Comparison of ENCODE assay signal across 8 mouse cellular contexts in the genomic region with DNA sequence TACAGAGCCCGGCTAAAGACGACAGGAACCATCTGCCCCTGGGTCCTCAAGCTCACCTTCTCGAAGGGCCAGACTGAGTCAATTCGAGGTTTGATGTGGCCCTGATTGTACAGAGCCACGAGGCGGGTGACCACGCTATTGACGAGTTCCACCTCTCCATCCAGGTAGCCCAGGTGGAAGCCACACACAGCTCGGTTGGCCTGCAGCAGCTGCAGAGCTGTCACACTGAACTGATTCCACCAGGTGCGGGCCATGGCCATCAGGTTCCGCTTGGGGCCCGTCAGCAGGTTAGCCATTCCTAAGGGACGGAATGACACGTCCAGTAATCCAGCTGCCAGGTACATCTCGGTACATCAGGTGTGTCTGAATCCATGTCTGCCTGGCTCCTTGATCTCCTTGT.
"Had no signal": no experiment of that assay in that cellular context is flagged by ENCODE, and none has a peak within 500 bp of the region (broad histone marks: within the 10 kb centered on the region; RNA-seq: fewer than 3 reads in every experiment).

No protein-coding gene starts in this region.

- H3K9ac ChIP-seq: limb, embryonic 12.5 days; liver, embryonic 13.5 days; liver, postnatal 0 days had no signal

- H3K27me3 ChIP-seq: limb, embryonic 12.5 days had no signal

- DNase-seq: kidney, adult 8-10 months; liver; liver, embryonic 13.5 days; liver, postnatal 0 days; right cerebral cortex, postnatal 25 days; thymus, postnatal 4 days had no signal

- H3K27ac ChIP-seq: left cerebral cortex, adult 2 months; limb, embryonic 12.5 days; liver, embryonic 13.5 days had no signal

- H3K4me3 ChIP-seq: left cerebral cortex, adult 2 months; limb, embryonic 12.5 days; liver, embryonic 13.5 days had no signal

- H3K9me3 ChIP-seq: limb, embryonic 12.5 days; liver, embryonic 13.5 days had no signal

- H3K4me2 ChIP-seq: limb, embryonic 12.5 days; liver, embryonic 13.5 days had no signal
